Mouse (Mus musculus): ENCODE measurements around the gene Rrp15.

DNA sequence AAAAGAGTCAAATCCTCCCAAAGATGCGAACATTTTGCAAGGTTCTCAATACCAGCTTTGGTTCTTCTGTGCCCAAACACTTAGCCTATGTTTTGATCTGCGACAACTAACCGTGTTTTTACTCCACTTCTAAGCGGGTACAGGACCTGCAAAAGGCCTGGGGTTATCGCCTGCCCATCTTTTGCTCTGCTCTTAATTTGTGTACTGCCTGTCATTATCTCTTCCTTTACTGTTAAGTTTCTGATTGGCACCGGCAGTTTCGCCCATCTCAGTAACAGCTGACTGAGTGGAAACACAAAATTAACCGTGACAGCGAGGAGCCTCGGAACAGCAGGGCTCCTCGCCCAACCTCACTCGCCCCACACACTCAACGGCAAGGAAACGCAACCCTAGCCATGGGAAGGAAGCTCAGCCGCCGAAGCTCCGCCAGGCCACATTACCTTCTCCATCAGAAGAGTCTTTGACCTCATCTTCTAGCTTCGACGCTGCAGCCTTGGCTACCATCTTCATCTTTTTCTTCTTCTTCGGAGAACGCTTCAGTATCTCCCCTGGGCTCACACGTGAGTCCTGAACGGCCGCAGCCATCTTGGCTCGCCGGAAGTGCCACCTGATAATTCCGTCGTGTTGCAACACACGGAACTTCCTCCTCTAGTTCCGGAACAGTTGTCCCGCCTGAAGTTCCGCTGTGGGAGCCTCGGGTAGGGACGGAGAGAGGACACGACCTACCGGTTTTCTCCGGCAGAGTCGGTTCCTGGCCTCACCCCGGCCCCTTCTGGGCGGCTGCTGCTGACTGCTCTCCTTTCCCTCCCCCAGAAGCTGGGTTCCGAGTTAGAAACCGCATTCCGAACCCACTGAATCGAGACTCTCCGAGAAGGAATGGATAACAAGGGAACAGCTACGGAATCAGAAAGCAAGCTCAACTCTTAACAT lies at the start of gene Rrp15:
- TF ChIP-seq CTCF (IDR thresholded peaks at IDR 0.05; ENCODE audit: low read depth) (no peak), EP300 (IDR thresholded peaks at IDR 0.05; ENCODE audit: low read depth) (no peak)

Measured in heart, postnatal 0 days (tissue).